Mouse (Mus musculus): ENCODE data around the gene Zfp786. TPM values are rescaled to one million over a fixed set of nuclear protein-coding genes. Genes with fewer than 3 reads are reported as not detected.

Gene Zfp786
- polyA plus RNA-seq, 1 experiment from 2014 or later: 13.5 TPM

GRCm38 (mm10) chr6:47842337-47842736 lies 11.7 kb upstream of the Zfp786 start:
- H3K9me3 ChIP-seq (replicated peaks): no peaks in the 10 kb centered on the region
- no peak overlapping the region for H3K4me2 ChIP-seq
- no peaks in the 10 kb centered on the region for H3K27me3 ChIP-seq
- no peak for ATAC-seq
- H3K4me3 ChIP-seq: no peak overlapping the region
- H3K27ac ChIP-seq: no peak overlapping the region
- WGBS: 86% methylated on average over 1 of the region's 1 CpGs
- no peak overlapping the region for H3K9ac ChIP-seq
- peaks cover 23% of the 10 kb centered on the region for H3K36me3 ChIP-seq (ENCODE audit: poor library complexity, severe bottlenecking)
- H3K4me1 ChIP-seq: peaks cover 6% of the 10 kb centered on the region; the same call in 1 of the 2 replicates

GRCm38 (mm10) chr6:47841831-47842230 lies 11.2 kb upstream of the Zfp786 start:
- H3K4me2 ChIP-seq: no peak overlapping the region
- peaks cover 11% of the 10 kb centered on the region; the same call in 1 of the 2 replicates for H3K4me1 ChIP-seq
- no peak overlapping the region for H3K4me3 ChIP-seq
- ATAC-seq: no peak
- no peaks in the 10 kb centered on the region for H3K9me3 ChIP-seq (replicated peaks)
- peaks cover 21% of the 10 kb centered on the region for H3K36me3 ChIP-seq (ENCODE audit: poor library complexity, severe bottlenecking)
- 96% methylated on average over 2 of the region's 2 CpGs for WGBS
- no peak overlapping the region for H3K9ac ChIP-seq
- no peak overlapping the region for H3K27ac ChIP-seq
- H3K27me3 ChIP-seq: no peaks in the 10 kb centered on the region

GRCm38 (mm10) chr6:47841077-47841476 lies 10.4 kb upstream of the Zfp786 start:
- 96% methylated on average over 1 of the region's 1 CpGs for WGBS

GRCm38 (mm10) chr6:47837630-47838029 lies 7.0 kb upstream of the Zfp786 start:
- WGBS: 91% methylated on average over 2 of the region's 2 CpGs
- no peak overlapping the region for H3K27ac ChIP-seq
- H3K36me3 ChIP-seq (ENCODE audit: poor library complexity, severe bottlenecking): peaks cover 11% of the 10 kb centered on the region; the same call in 1 of the 2 replicates
- no peak overlapping the region for H3K4me3 ChIP-seq
- no peaks in the 10 kb centered on the region for H3K9me3 ChIP-seq (replicated peaks)
- peaks cover 15% of the 10 kb centered on the region; the same call in 1 of the 2 replicates for H3K4me1 ChIP-seq
- ATAC-seq: no peak
- H3K27me3 ChIP-seq: no peaks in the 10 kb centered on the region
- no peak overlapping the region for H3K4me2 ChIP-seq
- no peak overlapping the region for H3K9ac ChIP-seq

More at GRCm38 (mm10) chr6:47841077-47841476, 10.4 kb upstream of the Zfp786 start:
- H3K9ac ChIP-seq: no peak overlapping the region
- H3K27ac ChIP-seq: no peak overlapping the region
- H3K9me3 ChIP-seq (replicated peaks): no peaks in the 10 kb centered on the region
- no peaks in the 10 kb centered on the region for H3K27me3 ChIP-seq
- ATAC-seq: no peak
- peaks cover 16% of the 10 kb centered on the region; the same call in 1 of the 2 replicates for H3K36me3 ChIP-seq (ENCODE audit: poor library complexity, severe bottlenecking)
- H3K4me2 ChIP-seq: no peak overlapping the region
- no peak overlapping the region for H3K4me3 ChIP-seq
- peaks cover 15% of the 10 kb centered on the region; the same call in 1 of the 2 replicates for H3K4me1 ChIP-seq

GRCm38 (mm10) chr6:47835984-47836521 lies 5.4 kb upstream of the Zfp786 start:
- Histone ChIP-seq H3K9ac (peak overlapping the region; percentile 96), H3K27ac (peak overlapping the region; percentile 97), H3K27me3 (no peaks in the 10 kb centered on the region), H3K4me1 (peaks cover 15% of the 10 kb centered on the region; the same call in 1 of the 2 replicates), H3K9me3 (replicated peaks) (no peaks in the 10 kb centered on the region), H3K4me2 (peak overlapping the region; percentile 78), H3K36me3 (ENCODE audit: poor library complexity, severe bottlenecking) (0 out of 2 replicates have a peak, but pooled peaks cover 7% of the 10 kb centered on the region), H3K4me3 (peak overlapping the region; percentile 94)
- ATAC-seq: peak; percentile 83
- under 1% methylated on average over 42 of the region's 49 CpGs for WGBS

GRCm38 (mm10) chr6:47835482-47835983 lies 4.9 kb upstream of the Zfp786 start, which contains the start of gene Zfp398:
Zfp398 (plus strand) TSS chr6:47835661.
- H3K27ac ChIP-seq: peak within 1 kb of the TSS; percentile 97
- H3K4me3 ChIP-seq: peak within 1 kb of the TSS; percentile 94
- peak; percentile 96 for ATAC-seq
- under 1% methylated on average over 45 of the region's 52 CpGs for WGBS
- H3K9me3 ChIP-seq (replicated peaks): no peaks in the 10 kb centered on the region
- 0 out of 2 replicates have a peak, but pooled peaks cover 7% of the 10 kb centered on the region for H3K36me3 ChIP-seq (ENCODE audit: poor library complexity, severe bottlenecking)
- H3K9ac ChIP-seq: peak within 1 kb of the TSS; percentile 96
- peak within 1 kb of the TSS; percentile 78 for H3K4me2 ChIP-seq
- H3K4me1 ChIP-seq: peaks cover 19% of the 10 kb centered on the region
- H3K27me3 ChIP-seq: no peaks in the 10 kb centered on the region

GRCm38 (mm10) chr6:47832220-47832619 lies 1.6 kb upstream of the Zfp786 start:
- Histone ChIP-seq H3K9me3 (replicated peaks) (no peaks in the 10 kb centered on the region), H3K36me3 (ENCODE audit: poor library complexity, severe bottlenecking) (no peaks in the 10 kb centered on the region), H3K4me3 (no peak overlapping the region), H3K27ac (no peak overlapping the region), H3K4me2 (no peak overlapping the region), H3K9ac (no peak overlapping the region), H3K4me1 (peaks cover 22% of the 10 kb centered on the region), H3K27me3 (no peaks in the 10 kb centered on the region)
- WGBS: 76% methylated on average over 1 of the region's 1 CpGs
- ATAC-seq: no peak

- H3K4me1 ChIP-seq: peaks cover 15% of the 10 kb centered on the region
- H3K4me2 ChIP-seq: peak overlapping the region; percentile 53
- H3K27ac ChIP-seq: no peak overlapping the region
- peak overlapping the region; percentile 68 for H3K4me3 ChIP-seq
- 11% methylated on average over 1 of the region's 1 CpGs for WGBS
- no peak overlapping the region for H3K9ac ChIP-seq
- no peak for ATAC-seq
- H3K27me3 ChIP-seq: no peaks in the 10 kb centered on the region
- H3K9me3 ChIP-seq (replicated peaks): no peaks in the 10 kb centered on the region
- H3K36me3 ChIP-seq (ENCODE audit: poor library complexity, severe bottlenecking): peaks cover 25% of the 10 kb centered on the region
These were observed 1.7 kb downstream of the Zfp786 start for GRCm38 (mm10) chr6:47828950-47829349.

- Histone ChIP-seq H3K36me3 (ENCODE audit: poor library complexity, severe bottlenecking) (peaks cover 39% of the 10 kb centered on the region), H3K9me3 (replicated peaks) (no peaks in the 10 kb centered on the region), H3K4me2 (no peak overlapping the region), H3K27me3 (no peaks in the 10 kb centered on the region), H3K4me3 (no peak overlapping the region), H3K4me1 (peaks cover 15% of the 10 kb centered on the region), H3K9ac (no peak overlapping the region), H3K27ac (no peak overlapping the region)
- WGBS: 93% methylated on average over 4 of the region's 4 CpGs
- ATAC-seq: no peak
These were observed 3.2 kb downstream of the Zfp786 start for GRCm38 (mm10) chr6:47827462-47827861.

- no peak overlapping the region for H3K4me3 ChIP-seq
- no peak overlapping the region for H3K9ac ChIP-seq
- WGBS: 73% methylated on average over 2 of the region's 2 CpGs
- H3K4me2 ChIP-seq: no peak overlapping the region
- H3K4me1 ChIP-seq: peaks cover 7% of the 10 kb centered on the region
- no peak overlapping the region for H3K27ac ChIP-seq
- no peaks in the 10 kb centered on the region for H3K9me3 ChIP-seq (replicated peaks)
- ATAC-seq: no peak
- H3K27me3 ChIP-seq: no peaks in the 10 kb centered on the region
- H3K36me3 ChIP-seq (ENCODE audit: poor library complexity, severe bottlenecking): peaks cover 69% of the 10 kb centered on the region
These were observed 6.4 kb downstream of the Zfp786 start for GRCm38 (mm10) chr6:47824241-47824640.

- no peaks in the 10 kb centered on the region for H3K27me3 ChIP-seq
- H3K27ac ChIP-seq: no peak overlapping the region
- no peak for ATAC-seq
- peaks cover 89% of the 10 kb centered on the region for H3K36me3 ChIP-seq (ENCODE audit: poor library complexity, severe bottlenecking)
- H3K9me3 ChIP-seq (replicated peaks): no peaks in the 10 kb centered on the region
- no peak overlapping the region for H3K9ac ChIP-seq
- H3K4me1 ChIP-seq: no peaks in the 10 kb centered on the region
- no peak overlapping the region for H3K4me3 ChIP-seq
- no peak overlapping the region for H3K4me2 ChIP-seq
- WGBS: 93% methylated on average over 6 of the region's 6 CpGs
These were observed 8.9 kb downstream of the Zfp786 start for GRCm38 (mm10) chr6:47821776-47822175.

GRCm38 (mm10) chr6:47821236-47821635 lies 9.4 kb downstream of the Zfp786 start:
- Histone ChIP-seq H3K9me3 (replicated peaks) (no peaks in the 10 kb centered on the region), H3K4me2 (no peak overlapping the region), H3K4me3 (no peak overlapping the region), H3K27ac (no peak overlapping the region), H3K27me3 (no peaks in the 10 kb centered on the region), H3K9ac (no peak overlapping the region), H3K4me1 (no peaks in the 10 kb centered on the region), H3K36me3 (ENCODE audit: poor library complexity, severe bottlenecking) (peaks cover 87% of the 10 kb centered on the region)
- 96% methylated on average over 5 of the region's 5 CpGs for WGBS
- no peak for ATAC-seq

Measured in forebrain, embryonic 13.5 days (tissue).